Mouse (Mus musculus): ENCODE results near the gene Tmem183a. TPM values are rescaled to one million over a fixed set of nuclear protein-coding genes. Genes with fewer than 3 reads are reported as not detected.

Gene Tmem183a
- polyA plus RNA-seq, 1 experiment from 2014 or later = 93.0 TPM

DNA sequence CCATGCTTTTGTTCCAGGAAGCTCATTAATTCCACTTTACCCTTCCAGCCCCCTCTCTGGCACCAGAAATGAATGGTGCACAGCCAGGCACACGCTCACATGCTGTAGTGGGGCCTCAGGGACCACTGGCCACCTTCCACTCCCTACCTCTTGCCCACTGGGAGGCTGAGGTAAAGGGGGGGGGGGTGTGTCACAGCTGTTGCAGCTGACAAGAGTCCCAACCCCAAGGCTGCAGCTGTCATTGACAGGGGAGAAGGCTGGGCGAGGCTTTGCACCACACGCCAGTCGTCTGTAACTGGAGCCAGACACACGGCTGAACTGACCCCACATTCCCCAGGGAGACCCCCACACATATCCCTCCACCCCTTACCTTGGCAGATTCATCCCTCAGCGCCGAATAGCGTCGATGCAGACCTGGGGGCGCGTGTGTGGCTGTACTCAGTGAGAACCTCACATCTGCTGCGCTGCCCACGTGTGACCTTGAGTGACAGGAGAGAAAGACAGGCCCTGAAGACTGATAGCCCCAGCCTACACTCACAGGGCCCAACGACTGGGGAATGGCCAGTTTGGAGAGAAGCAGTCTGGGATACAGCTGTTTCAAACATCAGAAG is 41.0 kb downstream of the Tmem183a start:
- ATAC-seq (ENCODE audit: insufficient number of reproducible peaks, insufficient read depth, low FRiP score, low read depth) = no peak

DNA sequence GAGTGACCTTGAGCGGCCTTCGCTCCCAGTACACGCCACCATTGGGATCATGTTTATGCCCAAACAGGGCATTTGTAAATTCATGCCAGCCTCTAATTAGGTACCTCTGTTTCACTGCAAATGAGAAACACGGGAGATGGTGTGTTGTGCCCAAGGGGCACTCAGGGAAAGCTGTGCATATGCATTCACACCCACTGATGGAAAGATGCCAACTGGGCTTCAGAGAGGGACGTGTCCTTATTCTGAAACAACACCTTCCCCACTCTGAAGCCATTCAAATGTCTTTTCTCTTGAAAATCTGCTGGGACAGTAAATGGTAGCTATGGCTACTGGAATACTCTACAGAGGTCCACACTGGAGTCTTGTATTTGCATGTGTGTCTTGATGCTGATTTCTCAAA is 43.5 kb downstream of the Tmem183a start:
- 93% methylated on average over 5 of the region's 5 CpGs for WGBS
- H3K4me2 ChIP-seq (replicated peaks; ENCODE audit: low read depth, low read length) = no peak overlapping the region
- ATAC-seq (ENCODE audit: insufficient number of reproducible peaks, insufficient read depth, low FRiP score, low read depth) = no peak
- H3K4me1 ChIP-seq (ENCODE audit: control insufficient read depth, insufficient read depth, low read length) = 0 out of 2 replicates have a peak, but pooled peaks cover 3% of the 10 kb centered on the region
- no peak overlapping the region for H3K4me3 ChIP-seq (ENCODE audit: low read depth, low read length)
- no peaks in the 10 kb centered on the region for H3K27me3 ChIP-seq (ENCODE audit: control insufficient read depth, insufficient read depth, low read length)
- H3K9me3 ChIP-seq (ENCODE audit: control insufficient read depth, low read depth, low read length) = no peaks in the 10 kb centered on the region
- no peak overlapping the region for H3K9ac ChIP-seq (replicated peaks; ENCODE audit: low read depth, low read length)
- H3K27ac ChIP-seq (ENCODE audit: low read length) = no peak overlapping the region
- H3K36me3 ChIP-seq (ENCODE audit: control insufficient read depth, insufficient read depth, low read length) = no peaks in the 10 kb centered on the region

More for the DNA sequence above, 41.0 kb downstream of the Tmem183a start:
- Histone ChIP-seq H3K4me2 (replicated peaks; ENCODE audit: low read depth, low read length) (no peak overlapping the region), H3K9ac (replicated peaks; ENCODE audit: low read depth, low read length) (no peak overlapping the region), H3K4me1 (ENCODE audit: control insufficient read depth, insufficient read depth, low read length) (0 out of 2 replicates have a peak, but pooled peaks cover 3% of the 10 kb centered on the region), H3K9me3 (ENCODE audit: control insufficient read depth, low read depth, low read length) (no peaks in the 10 kb centered on the region), H3K27ac (ENCODE audit: low read length) (no peak overlapping the region), H3K4me3 (ENCODE audit: low read depth, low read length) (no peak overlapping the region), H3K27me3 (ENCODE audit: control insufficient read depth, insufficient read depth, low read length) (no peaks in the 10 kb centered on the region), H3K36me3 (ENCODE audit: control insufficient read depth, insufficient read depth, low read length) (no peaks in the 10 kb centered on the region)
- WGBS = 53% methylated on average over 14 of the region's 14 CpGs

DNA sequence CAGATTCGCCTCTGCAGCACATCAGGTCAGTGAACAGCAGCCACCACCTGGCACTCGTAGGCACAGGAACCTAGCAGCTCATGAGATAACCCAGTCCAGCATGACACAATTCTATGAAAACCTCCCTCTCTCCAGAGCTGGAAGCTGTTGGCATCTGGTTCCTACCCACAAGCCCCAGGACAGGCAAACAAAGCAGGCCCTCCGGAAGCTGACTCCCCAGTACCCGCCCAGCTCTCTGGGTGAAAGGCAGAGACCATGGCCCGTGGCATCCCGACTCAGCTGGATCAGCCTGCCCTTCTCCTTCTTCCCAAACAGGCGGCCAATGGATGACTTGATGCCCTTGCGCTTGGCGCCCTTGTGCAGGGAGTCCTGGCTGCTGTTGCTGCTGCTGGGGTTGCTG is 45.4 kb downstream of the Tmem183a start:
- Histone ChIP-seq H3K9ac (replicated peaks; ENCODE audit: low read depth, low read length) (no peak overlapping the region), H3K36me3 (ENCODE audit: control insufficient read depth, insufficient read depth, low read length) (no peaks in the 10 kb centered on the region), H3K4me2 (replicated peaks; ENCODE audit: low read depth, low read length) (no peak overlapping the region), H3K27ac (ENCODE audit: low read length) (no peak overlapping the region), H3K27me3 (ENCODE audit: control insufficient read depth, insufficient read depth, low read length) (no peaks in the 10 kb centered on the region), H3K4me3 (ENCODE audit: low read depth, low read length) (no peak overlapping the region), H3K9me3 (ENCODE audit: control insufficient read depth, low read depth, low read length) (no peaks in the 10 kb centered on the region), H3K4me1 (ENCODE audit: control insufficient read depth, insufficient read depth, low read length) (0 out of 2 replicates have a peak, but pooled peaks cover 3% of the 10 kb centered on the region)
- ATAC-seq (ENCODE audit: insufficient number of reproducible peaks, insufficient read depth, low FRiP score, low read depth) = no peak
- 83% methylated on average over 9 of the region's 9 CpGs for WGBS

DNA sequence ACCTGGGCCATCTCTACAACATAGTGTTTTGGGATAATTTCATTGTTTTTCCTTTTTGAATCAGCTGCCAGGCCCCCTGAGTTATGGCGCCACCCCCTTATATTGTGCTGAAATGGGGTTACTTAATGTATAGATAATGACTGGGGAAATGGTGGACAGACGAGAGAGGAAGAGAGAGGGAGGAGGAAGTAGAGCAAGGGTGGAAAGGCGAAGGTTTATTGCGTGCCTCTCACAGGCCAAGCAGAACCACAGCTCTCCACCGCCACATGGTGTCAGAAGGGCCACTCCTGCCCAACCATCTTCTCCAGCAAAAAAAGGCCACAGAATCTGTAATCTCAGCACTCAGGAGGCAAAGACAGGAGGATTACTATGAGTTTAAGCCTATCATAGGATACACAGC is 46.6 kb downstream of the Tmem183a start:
- H3K4me1 ChIP-seq (ENCODE audit: control insufficient read depth, insufficient read depth, low read length) = no peaks in the 10 kb centered on the region
- no peak overlapping the region for H3K4me2 ChIP-seq (replicated peaks; ENCODE audit: low read depth, low read length)
- H3K9ac ChIP-seq (replicated peaks; ENCODE audit: low read depth, low read length) = no peak overlapping the region
- WGBS = 77% methylated on average over 5 of the region's 5 CpGs
- H3K4me3 ChIP-seq (ENCODE audit: low read depth, low read length) = no peak overlapping the region
- H3K27ac ChIP-seq (ENCODE audit: low read length) = no peak overlapping the region
- H3K9me3 ChIP-seq (ENCODE audit: control insufficient read depth, low read depth, low read length) = no peaks in the 10 kb centered on the region
- H3K27me3 ChIP-seq (ENCODE audit: control insufficient read depth, insufficient read depth, low read length) = no peaks in the 10 kb centered on the region
- no peak for ATAC-seq (ENCODE audit: insufficient number of reproducible peaks, insufficient read depth, low FRiP score, low read depth)
- H3K36me3 ChIP-seq (ENCODE audit: control insufficient read depth, insufficient read depth, low read length) = no peaks in the 10 kb centered on the region

DNA sequence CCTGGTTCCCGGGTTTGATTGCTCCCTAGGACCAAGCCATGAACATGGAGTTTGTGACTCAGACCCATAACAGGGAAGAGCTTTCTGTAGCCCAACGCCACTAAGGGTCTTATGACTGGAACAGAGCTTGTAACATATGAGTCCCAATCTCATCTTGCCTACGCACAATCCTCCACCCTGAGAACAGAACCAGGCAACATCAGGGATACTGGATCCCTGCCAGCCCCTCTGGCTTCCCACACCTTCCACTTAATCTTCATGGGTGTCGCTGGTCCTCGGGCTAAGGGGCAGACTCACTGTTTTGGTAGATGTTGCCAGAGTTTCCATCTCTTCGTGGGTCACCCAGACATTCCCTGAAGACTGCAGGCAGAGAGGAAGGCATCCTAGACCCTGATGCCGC is 50.0 kb downstream of the Tmem183a start:
- H3K4me1 ChIP-seq (ENCODE audit: control insufficient read depth, insufficient read depth, low read length) = no peaks in the 10 kb centered on the region
- H3K4me3 ChIP-seq (ENCODE audit: low read depth, low read length) = no peak overlapping the region
- H3K9me3 ChIP-seq (ENCODE audit: control insufficient read depth, low read depth, low read length) = no peaks in the 10 kb centered on the region
- no peaks in the 10 kb centered on the region for H3K27me3 ChIP-seq (ENCODE audit: control insufficient read depth, insufficient read depth, low read length)
- WGBS = 93% methylated on average over 7 of the region's 7 CpGs
- no peak for ATAC-seq (ENCODE audit: insufficient number of reproducible peaks, insufficient read depth, low FRiP score, low read depth)
- H3K36me3 ChIP-seq (ENCODE audit: control insufficient read depth, insufficient read depth, low read length) = no peaks in the 10 kb centered on the region
- no peak overlapping the region for H3K27ac ChIP-seq (ENCODE audit: low read length)
- no peak overlapping the region for H3K4me2 ChIP-seq (replicated peaks; ENCODE audit: low read depth, low read length)
- no peak overlapping the region for H3K9ac ChIP-seq (replicated peaks; ENCODE audit: low read depth, low read length)

DNA sequence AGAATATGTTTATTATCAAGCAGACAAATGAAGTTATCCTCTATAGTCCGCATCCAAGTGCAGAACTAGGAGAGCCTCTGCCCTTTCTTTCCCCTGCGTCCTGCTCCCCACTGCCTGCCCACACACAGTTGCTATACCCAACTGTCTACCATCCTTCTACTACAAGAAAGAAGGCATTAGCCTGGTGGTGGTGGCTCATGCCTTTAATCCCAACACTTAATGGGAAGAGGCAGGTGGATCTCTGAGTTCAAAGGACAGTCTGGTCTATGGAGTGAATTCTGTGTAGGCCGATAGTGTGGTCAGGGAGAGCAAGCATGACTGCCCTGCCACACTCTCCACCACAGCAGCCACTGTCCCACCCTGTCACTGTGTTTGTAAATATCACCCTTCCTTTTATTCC is 51.0 kb downstream of the Tmem183a start:
- Histone ChIP-seq H3K27ac (ENCODE audit: low read length) (no peak overlapping the region), H3K9ac (replicated peaks; ENCODE audit: low read depth, low read length) (no peak overlapping the region), H3K9me3 (ENCODE audit: control insufficient read depth, low read depth, low read length) (no peaks in the 10 kb centered on the region), H3K4me2 (replicated peaks; ENCODE audit: low read depth, low read length) (no peak overlapping the region), H3K36me3 (ENCODE audit: control insufficient read depth, insufficient read depth, low read length) (no peaks in the 10 kb centered on the region), H3K4me3 (ENCODE audit: low read depth, low read length) (no peak overlapping the region), H3K27me3 (ENCODE audit: control insufficient read depth, insufficient read depth, low read length) (no peaks in the 10 kb centered on the region), H3K4me1 (ENCODE audit: control insufficient read depth, insufficient read depth, low read length) (no peaks in the 10 kb centered on the region)
- 95% methylated on average over 3 of the region's 3 CpGs for WGBS
- no peak for ATAC-seq (ENCODE audit: insufficient number of reproducible peaks, insufficient read depth, low FRiP score, low read depth)

DNA sequence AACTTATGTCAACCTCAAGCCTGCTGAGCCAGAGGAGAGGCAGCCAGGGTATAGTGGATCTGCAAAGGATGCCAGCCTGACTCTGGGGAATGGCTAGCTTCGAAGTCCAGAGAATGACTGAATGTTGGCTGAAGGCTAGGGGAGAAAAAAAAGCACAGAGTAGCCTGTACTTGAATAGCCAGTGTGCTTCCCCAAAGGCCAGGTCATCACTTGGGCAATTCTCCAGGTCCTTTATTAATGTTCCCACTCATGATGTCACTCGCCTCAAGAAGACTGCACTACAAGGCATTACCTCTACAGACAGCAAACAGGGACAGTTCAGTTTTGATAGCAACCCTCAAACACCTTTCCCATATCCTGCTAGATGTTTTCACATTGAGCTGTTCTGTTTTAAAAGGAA is 51.5 kb downstream of the Tmem183a start:
- Histone ChIP-seq H3K9me3 (ENCODE audit: control insufficient read depth, low read depth, low read length) (no peaks in the 10 kb centered on the region), H3K27me3 (ENCODE audit: control insufficient read depth, insufficient read depth, low read length) (no peaks in the 10 kb centered on the region), H3K4me3 (ENCODE audit: low read depth, low read length) (no peak overlapping the region), H3K36me3 (ENCODE audit: control insufficient read depth, insufficient read depth, low read length) (no peaks in the 10 kb centered on the region), H3K4me2 (replicated peaks; ENCODE audit: low read depth, low read length) (no peak overlapping the region), H3K4me1 (ENCODE audit: control insufficient read depth, insufficient read depth, low read length) (no peaks in the 10 kb centered on the region), H3K27ac (ENCODE audit: low read length) (no peak overlapping the region), H3K9ac (replicated peaks; ENCODE audit: low read depth, low read length) (no peak overlapping the region)
- no peak for ATAC-seq (ENCODE audit: insufficient number of reproducible peaks, insufficient read depth, low FRiP score, low read depth)
- WGBS = 91% methylated on average over 2 of the region's 2 CpGs

DNA sequence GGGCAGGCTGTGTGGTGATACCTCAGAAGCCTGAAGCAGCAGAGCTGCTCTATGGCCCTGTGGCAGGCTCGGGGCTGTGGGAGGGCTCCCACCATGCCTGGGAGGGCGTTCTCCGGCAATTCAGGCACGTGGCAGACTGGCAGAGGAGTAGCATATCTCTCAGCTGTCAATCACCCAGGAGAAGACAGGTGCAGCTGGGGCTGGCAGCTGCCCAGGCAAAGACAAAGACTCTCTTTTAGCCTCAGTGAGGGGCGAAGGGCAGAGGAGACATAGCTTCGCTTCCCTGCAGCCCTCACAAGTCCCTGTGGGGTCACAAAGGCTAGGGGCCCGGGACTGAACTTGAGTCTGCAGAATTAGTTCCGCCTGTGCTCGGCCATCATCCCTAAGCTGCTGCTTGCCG is 54.4 kb downstream of the Tmem183a start:
- H3K9me3 ChIP-seq (ENCODE audit: control insufficient read depth, low read depth, low read length) = no peaks in the 10 kb centered on the region
- no peaks in the 10 kb centered on the region for H3K36me3 ChIP-seq (ENCODE audit: control insufficient read depth, insufficient read depth, low read length)
- no peak for ATAC-seq (ENCODE audit: insufficient number of reproducible peaks, insufficient read depth, low FRiP score, low read depth)
- no peak overlapping the region for H3K27ac ChIP-seq (ENCODE audit: low read length)
- no peak overlapping the region for H3K4me3 ChIP-seq (ENCODE audit: low read depth, low read length)
- H3K9ac ChIP-seq (replicated peaks; ENCODE audit: low read depth, low read length) = no peak overlapping the region
- 0 out of 2 replicates have a peak, but pooled peaks cover 4% of the 10 kb centered on the region for H3K4me1 ChIP-seq (ENCODE audit: control insufficient read depth, insufficient read depth, low read length)
- no peaks in the 10 kb centered on the region for H3K27me3 ChIP-seq (ENCODE audit: control insufficient read depth, insufficient read depth, low read length)
- WGBS = 73% methylated on average over 10 of the region's 10 CpGs
- no peak overlapping the region for H3K4me2 ChIP-seq (replicated peaks; ENCODE audit: low read depth, low read length)

DNA sequence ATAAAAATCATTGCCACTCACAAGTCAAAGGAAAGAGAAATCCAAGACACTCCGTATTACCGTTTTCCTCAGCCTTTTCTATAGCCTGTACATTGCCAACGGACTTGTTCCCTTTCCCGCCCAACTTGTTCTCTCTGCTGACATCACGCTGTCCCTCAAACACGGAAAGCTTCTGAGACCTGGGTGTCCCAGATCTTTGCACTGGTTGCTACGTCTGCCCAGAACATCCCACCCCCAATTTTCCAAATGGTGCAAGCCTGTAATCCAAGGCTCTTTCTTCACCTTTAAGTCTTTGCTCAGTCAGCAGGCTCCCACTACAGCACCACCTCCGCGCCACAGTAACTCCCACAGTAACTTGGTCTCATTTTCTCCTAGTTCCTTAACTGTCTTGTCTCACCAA is 56.8 kb downstream of the Tmem183a start:
- H3K4me2 ChIP-seq (replicated peaks; ENCODE audit: low read depth, low read length) = no peak overlapping the region

More for the DNA sequence above, 56.8 kb downstream of the Tmem183a start:
- Histone ChIP-seq H3K9ac (replicated peaks; ENCODE audit: low read depth, low read length) (no peak overlapping the region), H3K4me1 (ENCODE audit: control insufficient read depth, insufficient read depth, low read length) (0 out of 2 replicates have a peak, but pooled peaks cover 4% of the 10 kb centered on the region), H3K27ac (ENCODE audit: low read length) (no peak overlapping the region), H3K4me3 (ENCODE audit: low read depth, low read length) (no peak overlapping the region), H3K36me3 (ENCODE audit: control insufficient read depth, insufficient read depth, low read length) (no peaks in the 10 kb centered on the region), H3K27me3 (ENCODE audit: control insufficient read depth, insufficient read depth, low read length) (0 out of 2 replicates have a peak, but pooled peaks cover 2% of the 10 kb centered on the region), H3K9me3 (ENCODE audit: control insufficient read depth, low read depth, low read length) (no peaks in the 10 kb centered on the region)
- no peak for ATAC-seq (ENCODE audit: insufficient number of reproducible peaks, insufficient read depth, low FRiP score, low read depth)
- 91% methylated on average over 9 of the region's 9 CpGs for WGBS

All from stomach, embryonic 14.5 days (tissue).